Mouse (Mus musculus): ENCODE data around the gene Rab9. TPM values are rescaled to one million over a fixed set of nuclear protein-coding genes. Genes with fewer than 3 reads are reported as not detected.

Gene Rab9
- 16.3 TPM for polyA plus RNA-seq (2012; fragmentation: generic; extraction: Trizol)
- long read RNA-seq, experiment 1, transcript Rab9-202 (3 exons, 1,447 nt): major isoform, 42 of 47 reads
- long read RNA-seq, experiment 1, partial matches to known transcripts: 0 of 47 reads
- long read RNA-seq, experiment 1, other reads (novel, unspliced or antisense): 5 of 47 reads
- long read RNA-seq, experiment 2, transcript Rab9-202 (3 exons, 1,447 nt): major isoform, 33 of 34 reads
- long read RNA-seq, experiment 2, partial matches to known transcripts: 0 of 34 reads
- long read RNA-seq, experiment 2, other reads (novel, unspliced or antisense): 1 of 34 reads

DNA sequence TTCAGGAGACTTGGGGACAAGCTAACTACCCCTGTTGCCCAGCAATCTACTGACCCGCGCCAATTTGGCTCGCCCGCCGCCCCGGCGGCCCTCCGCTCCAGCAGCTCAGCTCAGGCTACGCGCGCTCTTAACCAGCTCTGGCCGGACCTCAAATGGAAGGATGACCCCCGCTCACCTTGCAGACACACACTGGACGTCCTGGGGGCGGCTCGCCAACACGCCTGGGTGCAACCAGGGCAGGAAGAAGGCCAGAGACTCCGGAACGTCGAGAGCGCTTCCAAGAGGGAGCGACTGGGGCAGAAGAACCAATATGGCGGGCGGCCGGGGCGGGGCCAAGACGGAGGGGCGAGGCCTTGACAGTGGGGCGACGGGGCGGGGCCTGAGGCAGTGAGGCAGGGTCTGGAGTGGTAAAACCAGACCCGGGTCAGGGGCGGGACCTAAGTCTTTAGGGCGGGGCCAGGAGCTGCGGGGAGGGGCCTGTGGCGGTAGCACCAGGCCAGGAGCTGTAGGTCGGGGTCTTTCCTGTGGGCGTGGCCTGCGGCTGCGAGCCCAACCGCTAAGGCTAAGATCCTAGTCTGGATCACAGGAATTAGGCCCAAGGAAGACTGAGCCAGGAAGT lies at the start of gene Rab9:
Gene Rab9, minus strand, starts transcription at position 503 of the 619 bp plus-strand sequence.
- H3K36me3 ChIP-seq (ENCODE audit: control insufficient read depth, insufficient read depth): peaks cover 4% of the 10 kb centered on the region
- peak within 1 kb of the TSS; percentile 85 for H3ac ChIP-seq (ENCODE audit: control insufficient read depth, insufficient read length, low read depth)
- H3K79me3 ChIP-seq (ENCODE audit: low read depth): peaks cover 38% of the 10 kb centered on the region
- peaks cover 49% of the 10 kb centered on the region for H3K79me2 ChIP-seq (ENCODE audit: control insufficient read depth, insufficient read depth)
- no peaks in the 10 kb centered on the region for H3K27me3 ChIP-seq (ENCODE audit: control insufficient read depth, insufficient read depth, insufficient read length)
- peak within 1 kb of the TSS; percentile 40 for H3K4me3 ChIP-seq (ENCODE audit: insufficient read depth, poor library complexity, severe bottlenecking)
- no peak for TF ChIP-seq CEBPB (IDR thresholded peaks at IDR 0.05; ENCODE audit: low read depth)
- TF ChIP-seq MYOG (IDR thresholded peaks at IDR 0.05; ENCODE audit: control insufficient read depth, extremely low read depth, insufficient read length): no peak
- no peak for TF ChIP-seq CTCF (IDR thresholded peaks at IDR 0.05; ENCODE audit: control insufficient read depth, insufficient read depth, insufficient read length)
- no peak for TF ChIP-seq USF1 (IDR thresholded peaks at IDR 0.05; ENCODE audit: low read depth)
- TF ChIP-seq MAX (IDR thresholded peaks at IDR 0.05): no peak
- no peak for TF ChIP-seq FOSL1 (IDR thresholded peaks at IDR 0.05; ENCODE audit: insufficient read depth, low read length, poor library complexity, severe bottlenecking)
- TF ChIP-seq MYOD1 (IDR thresholded peaks at IDR 0.05; ENCODE audit: control insufficient read depth, insufficient read length, low read depth): no peak

DNA sequence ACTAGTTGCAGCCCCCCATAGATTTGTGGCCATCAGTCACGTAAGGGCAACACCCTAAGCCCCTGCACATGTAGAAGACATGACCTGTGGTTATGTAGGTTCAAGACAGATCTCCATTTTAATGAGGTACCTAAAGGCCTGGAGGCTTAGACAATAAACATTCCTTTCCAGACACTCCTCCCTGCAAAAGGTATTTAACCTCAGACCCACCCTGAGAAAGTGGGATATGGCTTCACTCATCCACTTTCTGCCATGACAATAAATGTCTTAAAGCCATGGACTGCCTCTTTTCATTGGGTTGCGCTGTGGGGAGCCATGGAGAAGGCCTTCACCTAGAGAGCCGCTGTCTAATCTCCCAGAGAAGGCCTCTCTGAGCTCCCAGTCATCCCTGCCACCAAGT lies 48.5 kb upstream of the Rab9 start:
- Histone ChIP-seq H3K79me2 (ENCODE audit: control insufficient read depth, insufficient read depth) (no peaks in the 10 kb centered on the region), H3K4me3 (ENCODE audit: insufficient read depth, poor library complexity, severe bottlenecking) (no peak overlapping the region), H3K79me3 (ENCODE audit: low read depth) (no peaks in the 10 kb centered on the region), H3ac (ENCODE audit: control insufficient read depth, insufficient read length, low read depth) (no peak overlapping the region), H3K27me3 (ENCODE audit: control insufficient read depth, insufficient read depth, insufficient read length) (no peaks in the 10 kb centered on the region), H3K36me3 (ENCODE audit: control insufficient read depth, insufficient read depth) (no peaks in the 10 kb centered on the region)
- TF ChIP-seq CEBPB (IDR thresholded peaks at IDR 0.05; ENCODE audit: low read depth): no peak
- TF ChIP-seq FOSL1 (IDR thresholded peaks at IDR 0.05; ENCODE audit: insufficient read depth, low read length, poor library complexity, severe bottlenecking): no peak
- no peak for TF ChIP-seq MYOG (IDR thresholded peaks at IDR 0.05; ENCODE audit: control insufficient read depth, extremely low read depth, insufficient read length)
- no peak for TF ChIP-seq MAX (IDR thresholded peaks at IDR 0.05)
- no peak for TF ChIP-seq CTCF (IDR thresholded peaks at IDR 0.05; ENCODE audit: control insufficient read depth, insufficient read depth, insufficient read length)
- no peak for TF ChIP-seq USF1 (IDR thresholded peaks at IDR 0.05; ENCODE audit: low read depth)
- TF ChIP-seq MYOD1 (IDR thresholded peaks at IDR 0.05; ENCODE audit: control insufficient read depth, insufficient read length, low read depth): no peak

DNA sequence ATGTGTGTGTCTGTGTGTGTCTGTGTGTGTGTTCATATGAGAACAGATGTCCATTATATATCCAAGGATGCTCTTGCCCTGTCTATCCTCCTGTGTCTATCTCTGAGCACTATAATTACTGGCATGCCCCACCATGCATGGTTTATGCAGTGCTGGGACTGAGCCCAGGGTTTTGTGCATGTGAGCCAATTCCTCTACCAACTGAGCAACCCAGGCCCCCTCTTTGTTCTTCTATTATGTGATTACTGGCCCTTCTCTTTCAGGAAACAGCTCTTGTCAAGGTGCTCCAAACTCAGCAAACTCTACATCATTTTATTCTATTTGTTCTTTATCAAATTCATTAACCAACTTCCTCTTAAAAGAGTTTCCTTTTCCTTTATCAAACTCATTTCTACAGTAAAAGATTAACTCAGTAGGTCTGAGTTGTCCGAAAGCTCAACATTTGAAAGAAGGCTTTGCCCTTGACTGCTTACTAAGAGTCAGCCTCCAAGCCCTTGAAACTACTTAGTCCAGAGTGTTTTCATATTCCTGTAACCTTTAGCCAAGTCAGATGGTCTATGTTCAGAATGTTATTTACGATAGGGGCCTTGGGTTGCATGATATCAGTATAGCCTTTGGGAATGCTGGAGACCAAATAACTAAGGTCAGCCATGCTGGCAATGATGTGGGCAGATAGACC lies 46.1 kb upstream of the Rab9 start:
- TF ChIP-seq CTCF (IDR thresholded peaks at IDR 0.05; ENCODE audit: control insufficient read depth, insufficient read depth, insufficient read length) (no peak), USF1 (IDR thresholded peaks at IDR 0.05; ENCODE audit: low read depth) (no peak), MYOD1 (IDR thresholded peaks at IDR 0.05; ENCODE audit: control insufficient read depth, insufficient read length, low read depth) (no peak), CEBPB (IDR thresholded peaks at IDR 0.05; ENCODE audit: low read depth) (no peak), MYOG (IDR thresholded peaks at IDR 0.05; ENCODE audit: control insufficient read depth, extremely low read depth, insufficient read length) (no peak), MAX (IDR thresholded peaks at IDR 0.05) (no peak), FOSL1 (IDR thresholded peaks at IDR 0.05; ENCODE audit: insufficient read depth, low read length, poor library complexity, severe bottlenecking) (no peak)
- Histone ChIP-seq H3K36me3 (ENCODE audit: control insufficient read depth, insufficient read depth) (no peaks in the 10 kb centered on the region), H3K27me3 (ENCODE audit: control insufficient read depth, insufficient read depth, insufficient read length) (no peaks in the 10 kb centered on the region), H3K79me3 (ENCODE audit: low read depth) (no peaks in the 10 kb centered on the region), H3ac (ENCODE audit: control insufficient read depth, insufficient read length, low read depth) (no peak overlapping the region), H3K79me2 (ENCODE audit: control insufficient read depth, insufficient read depth) (no peaks in the 10 kb centered on the region), H3K4me3 (ENCODE audit: insufficient read depth, poor library complexity, severe bottlenecking) (no peak overlapping the region)

DNA sequence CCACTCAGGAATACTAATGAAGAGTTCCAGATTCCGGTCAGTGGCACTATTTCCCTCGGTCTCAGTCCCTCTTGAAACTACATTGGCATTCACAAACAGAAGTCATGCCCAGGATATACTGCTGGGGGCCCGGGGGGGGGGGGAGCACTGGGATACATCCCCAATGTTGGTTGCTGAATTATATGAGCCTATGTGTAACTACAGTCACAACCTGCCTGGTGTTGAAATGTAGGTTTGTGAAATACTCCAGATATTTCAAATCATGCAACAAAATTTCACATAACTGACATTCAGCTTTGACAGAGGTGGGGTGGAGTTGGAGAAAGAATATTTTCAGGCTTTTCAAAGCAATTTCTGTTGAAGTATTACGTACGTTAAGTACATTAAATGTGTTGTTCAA lies 41.1 kb upstream of the Rab9 start:
- no peaks in the 10 kb centered on the region for H3K79me3 ChIP-seq (ENCODE audit: low read depth)
- H3ac ChIP-seq (ENCODE audit: control insufficient read depth, insufficient read length, low read depth): no peak overlapping the region
- no peak for TF ChIP-seq MYOG (IDR thresholded peaks at IDR 0.05; ENCODE audit: control insufficient read depth, extremely low read depth, insufficient read length)
- no peak for TF ChIP-seq MAX (IDR thresholded peaks at IDR 0.05)
- no peak for TF ChIP-seq MYOD1 (IDR thresholded peaks at IDR 0.05; ENCODE audit: control insufficient read depth, insufficient read length, low read depth)
- TF ChIP-seq CEBPB (IDR thresholded peaks at IDR 0.05; ENCODE audit: low read depth): no peak
- no peak for TF ChIP-seq USF1 (IDR thresholded peaks at IDR 0.05; ENCODE audit: low read depth)
- no peak for TF ChIP-seq FOSL1 (IDR thresholded peaks at IDR 0.05; ENCODE audit: insufficient read depth, low read length, poor library complexity, severe bottlenecking)
- TF ChIP-seq CTCF (IDR thresholded peaks at IDR 0.05; ENCODE audit: control insufficient read depth, insufficient read depth, insufficient read length): no peak
- no peak overlapping the region for H3K4me3 ChIP-seq (ENCODE audit: insufficient read depth, poor library complexity, severe bottlenecking)
- H3K79me2 ChIP-seq (ENCODE audit: control insufficient read depth, insufficient read depth): no peaks in the 10 kb centered on the region
- H3K36me3 ChIP-seq (ENCODE audit: control insufficient read depth, insufficient read depth): no peaks in the 10 kb centered on the region
- H3K27me3 ChIP-seq (ENCODE audit: control insufficient read depth, insufficient read depth, insufficient read length): no peaks in the 10 kb centered on the region

DNA sequence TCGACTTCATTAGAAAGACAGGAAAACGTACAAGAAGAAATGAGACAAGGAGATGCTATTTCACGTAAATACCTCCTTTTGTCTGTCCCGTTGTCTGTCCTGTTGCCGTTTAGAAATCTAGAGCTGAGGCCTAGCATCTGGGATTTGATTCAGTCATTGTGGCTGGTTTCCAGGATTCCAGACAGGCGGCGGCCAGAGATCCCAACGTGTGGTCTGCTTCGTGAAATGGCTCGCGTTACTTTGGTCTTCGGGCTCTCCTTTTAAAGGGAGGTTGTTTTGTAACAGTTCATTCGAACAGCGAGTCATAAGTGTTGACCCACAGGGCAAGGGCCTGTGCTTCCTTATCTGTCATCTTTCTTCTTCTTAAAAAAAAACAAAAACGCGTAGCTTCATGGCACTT lies 38.7 kb upstream of the Rab9 start, which contains the start of gene Tceanc:
Gene Tceanc, minus strand, starts transcription at position 223 of the 400 bp plus-strand sequence.
- Histone ChIP-seq H3K79me3 (ENCODE audit: low read depth) (no peaks in the 10 kb centered on the region), H3K4me3 (ENCODE audit: insufficient read depth, poor library complexity, severe bottlenecking) (no peak within 1 kb of the TSS), H3K36me3 (ENCODE audit: control insufficient read depth, insufficient read depth) (no peaks in the 10 kb centered on the region), H3K79me2 (ENCODE audit: control insufficient read depth, insufficient read depth) (no peaks in the 10 kb centered on the region), H3K27me3 (ENCODE audit: control insufficient read depth, insufficient read depth, insufficient read length) (no peaks in the 10 kb centered on the region), H3ac (ENCODE audit: control insufficient read depth, insufficient read length, low read depth) (no peak within 1 kb of the TSS)
- TF ChIP-seq FOSL1 (IDR thresholded peaks at IDR 0.05; ENCODE audit: insufficient read depth, low read length, poor library complexity, severe bottlenecking) (no peak), CTCF (IDR thresholded peaks at IDR 0.05; ENCODE audit: control insufficient read depth, insufficient read depth, insufficient read length) (no peak), MAX (IDR thresholded peaks at IDR 0.05) (no peak), MYOG (IDR thresholded peaks at IDR 0.05; ENCODE audit: control insufficient read depth, extremely low read depth, insufficient read length) (no peak), CEBPB (IDR thresholded peaks at IDR 0.05; ENCODE audit: low read depth) (no peak), USF1 (IDR thresholded peaks at IDR 0.05; ENCODE audit: low read depth) (no peak), MYOD1 (IDR thresholded peaks at IDR 0.05; ENCODE audit: control insufficient read depth, insufficient read length, low read depth) (no peak)
